ENCODE assay signal across 20 mouse cellular contexts in genomic region chrX:12958873-12959272, GRCm38 (mm10).
DNase-seq lines count a peak whose midpoint lies in the region; TF ChIP-seq lines count a peak whose summit lies in the region.
"Had no signal": no experiment of that assay in that cellular context is flagged by ENCODE, and none has a peak within 500 bp of the region (broad histone marks: within the 10 kb centered on the region; RNA-seq: fewer than 3 reads in every experiment).

No protein-coding gene starts in this region.

- H3K9ac ChIP-seq in CH12.LX (ENCODE audit: insufficient read depth, low read depth): no peak overlapping the region
- H3K9ac ChIP-seq: embryonic facial prominence, embryonic 12.5 days; forebrain, embryonic 12.5 days; heart, embryonic 15.5 days; hindbrain, embryonic 14.5 days had no signal

- H3K27me3 ChIP-seq in CH12.LX (replicated peaks): no peaks in the 10 kb centered on the region
- H3K27me3 ChIP-seq in kidney, adult 2 months (replicated peaks; ENCODE audit: control insufficient read depth, insufficient read depth, low read length): no peaks in the 10 kb centered on the region
- H3K27me3 ChIP-seq: embryonic facial prominence, embryonic 12.5 days; forebrain, embryonic 12.5 days; heart, embryonic 15.5 days had no signal

- H3K4me2 ChIP-seq in CH12.LX (ENCODE audit: insufficient read depth, low read depth, poor library complexity, severe bottlenecking): 0 out of 2 replicates have a peak overlapping the region, but pooled peaks have one; percentile 6
- H3K4me2 ChIP-seq: embryonic facial prominence, embryonic 12.5 days; forebrain, embryonic 12.5 days; heart, embryonic 11.5 days; heart, embryonic 15.5 days; hindbrain, embryonic 14.5 days had no signal

- H3K4me1 ChIP-seq in CH12.LX (ENCODE audit: control insufficient read depth in 1 of 2, insufficient read depth in 2 of 2): no peaks in the 10 kb centered on the region
- no peaks in the 10 kb centered on the region for H3K4me1 ChIP-seq in kidney, adult 2 months (ENCODE audit: control insufficient read depth, insufficient read depth, low read length)
- no peaks in the 10 kb centered on the region for H3K4me1 ChIP-seq in lung, adult 2 months (ENCODE audit: control insufficient read depth, insufficient read depth, low read length)
- H3K4me1 ChIP-seq: embryonic facial prominence, embryonic 12.5 days; forebrain, embryonic 12.5 days; heart, embryonic 15.5 days; hindbrain, embryonic 10.5 days had no signal

- TF ChIP-seq POLR2A in CH12.LX (IDR thresholded peaks at IDR 0.05; ENCODE audit: low read depth, low read length): no peak
- TF ChIP-seq POLR2A in kidney, adult 2 months (IDR thresholded peaks at IDR 0.05; ENCODE audit: low read depth, low read length): no peak
- TF ChIP-seq POLR2A in lung, adult 2 months (IDR thresholded peaks at IDR 0.05; ENCODE audit: borderline replicate concordance, extremely low read depth, low read depth, low read length): no peak

- H3K79me2 ChIP-seq in CH12.LX (replicated peaks; ENCODE audit: control insufficient read depth, extremely low read depth, insufficient read depth, poor library complexity, severe bottlenecking): no peaks in the 10 kb centered on the region
- H3K79me2 ChIP-seq in macrophage (ENCODE audit: inconsistent target): no peaks in the 10 kb centered on the region

- no peaks in the 10 kb centered on the region for H3K36me3 ChIP-seq in CH12.LX (replicated peaks in 1 of 2; ENCODE audit: control insufficient read depth in 1 of 2, insufficient read depth in 1 of 2, low read length in 1 of 2)
- H3K36me3 ChIP-seq in macrophage (ENCODE audit: inconsistent target): no peaks in the 10 kb centered on the region
- H3K36me3 ChIP-seq in kidney, adult 2 months (ENCODE audit: control insufficient read depth, insufficient read depth, low read length): no peaks in the 10 kb centered on the region
- H3K36me3 ChIP-seq: embryonic facial prominence, embryonic 12.5 days; forebrain, embryonic 12.5 days; heart, embryonic 15.5 days; hindbrain, embryonic 10.5 days had no signal

- TF ChIP-seq CTCF in CH12.LX (conservative IDR thresholded peaks at IDR 0.05 in 1 of 2, IDR thresholded peaks at IDR 0.05 in 1 of 2; ENCODE audit: low read depth in 2 of 2, low read length in 2 of 2): no peak
- no peak for TF ChIP-seq CTCF in kidney, adult 2 months (conservative IDR thresholded peaks at IDR 0.05; ENCODE audit: insufficient read depth, insufficient read length, low read depth, low read length)
- no peak for TF ChIP-seq CTCF in lung, adult 2 months (IDR thresholded peaks at IDR 0.05; ENCODE audit: insufficient read depth, low read length)

- dilution Hi-C loops in CH12.LX (cut with MboI; ENCODE audit: extremely low pct_ligation_motif_present, extremely low pct_unique_long_range_greater_than_20kb, low sequenced_read_pairs): no loop called here

- H3K27ac ChIP-seq in CH12.LX (ENCODE audit: insufficient read depth, low read depth): no peak overlapping the region
- H3K27ac ChIP-seq in macrophage: peak overlapping the region; percentile 73
- H3K27ac ChIP-seq in kidney, adult 2 months (ENCODE audit: insufficient read depth, low read depth, low read length): no peak overlapping the region
- H3K27ac ChIP-seq: embryonic facial prominence, embryonic 12.5 days; forebrain, embryonic 12.5 days; heart, embryonic 15.5 days; hindbrain, embryonic 10.5 days; hindbrain, embryonic 14.5 days had no signal

- no peak for TF ChIP-seq RAD21 in CH12.LX (IDR thresholded peaks at IDR 0.05; ENCODE audit: low read depth, low read length)

- H3K4me3 ChIP-seq in CH12.LX (replicated peaks in 1 of 3; ENCODE audit: low read depth in 2 of 3, low read length in 2 of 3, poor library complexity in 1 of 3) (no peak overlapping the region), macrophage (ENCODE audit: inconsistent target) (no peak overlapping the region)
- H3K4me3 ChIP-seq in kidney, adult 2 months (ENCODE audit: insufficient read depth, low read depth, low read length): no peak overlapping the region
- no peak overlapping the region for H3K4me3 ChIP-seq in lung, adult 2 months (replicated peaks; ENCODE audit: extremely low read depth, low read depth, low read length)
- H3K4me3 ChIP-seq: embryonic facial prominence, embryonic 12.5 days; forebrain, embryonic 12.5 days; heart, embryonic 15.5 days; hindbrain, embryonic 10.5 days had no signal

- DNase-seq in CH12.LX (ENCODE audit: extremely low read depth) (no peak), MEL-GATA-1-ER (ENCODE audit: extremely low read depth, low read depth) (peak; percentile 27)
- no peak for DNase-seq in kidney, adult 2 months
- no peak for DNase-seq in lung, adult 2 months
- no peak for DNase-seq in spleen, postnatal 36 days (ENCODE audit: low spot score in 2 of 2)
- DNase-seq: adrenal gland, adult 8-10 months; B cell, adult 2 months; cerebellum, adult 11-12 months; cerebellum, adult 9-10 months; cerebellum, postnatal 25 days; gastrocnemius, postnatal 10 days; heart, adult 18-20 months; heart, postnatal 14 days had no signal

- TF ChIP-seq EP300 in CH12.LX (IDR thresholded peaks at IDR 0.05; ENCODE audit: low read length): no peak

- no peaks in the 10 kb centered on the region for H3K9me3 ChIP-seq in CH12.LX (replicated peaks; ENCODE audit: low read length)
- H3K9me3 ChIP-seq: embryonic facial prominence, embryonic 12.5 days; forebrain, embryonic 12.5 days; heart, embryonic 15.5 days; hindbrain, embryonic 10.5 days had no signal

- in situ Hi-C loops in CH12.LX (cut with MboI; ENCODE audit: low pct_ligation_motif_present, low pct_unique_long_range_greater_than_20kb, low sequenced_read_pairs): no loop called here

- WGBS in macrophage (ENCODE audit: missing documents): 94% methylated on average over 2 of the region's 2 CpGs
- WGBS in kidney, adult 2 months: 90% methylated on average over 2 of the region's 2 CpGs
- 70% methylated on average over 2 of the region's 2 CpGs for WGBS in lung, adult 2 months

TF ChIP-seq in CH12.LX, 34 proteins besides CTCF, POLR2A, EP300 and RAD21:
- TF ChIP-seq NELFE (IDR thresholded peaks at IDR 0.05; ENCODE audit: low read depth, low read length) (no peak), SMC3 (IDR thresholded peaks at IDR 0.05; ENCODE audit: low read depth, low read length) (no peak), NRF1 (IDR thresholded peaks at IDR 0.05; ENCODE audit: low read depth, low read length) (no peak), JUND (conservative IDR thresholded peaks at IDR 0.05; ENCODE audit: low read depth, low read length) (no peak), MEF2A (IDR thresholded peaks at IDR 0.05; ENCODE audit: borderline replicate concordance, low read depth, low read length) (no peak), MYC (IDR thresholded peaks at IDR 0.05; ENCODE audit: low read depth, low read length) (no peak)
